Mouse (Mus musculus): Measurements from ENCODE around the gene Celf5.
A peak's percentile ranks its signal among the peaks of the same experiment; 100 is the strongest.

Celf5 gene

GRCm38 (mm10) chr10:81497401-81498270 is 15.1 kb upstream of the Celf5 start:
- DNase-seq: peak in 1 of 2 experiments; percentile 42

GRCm38 (mm10) chr10:81496969-81497368 is 14.5 kb upstream of the Celf5 start:
- DNase-seq: no peak

GRCm38 (mm10) chr10:81496264-81496901 is 13.9 kb upstream of the Celf5 start, which contains the start of gene Ncln:
Gene Ncln (minus strand): TSS chr10:81496392.
- peak; percentile 99 for DNase-seq

GRCm38 (mm10) chr10:81495616-81496263 is 13.2 kb upstream of the Celf5 start:
- no peak for DNase-seq

- no peak for DNase-seq
These were observed 12.6 kb upstream of the Celf5 start for GRCm38 (mm10) chr10:81495151-81495550.

GRCm38 (mm10) chr10:81494260-81495041 is 11.9 kb upstream of the Celf5 start:
- DNase-seq: peak; percentile 49 to 53

- DNase-seq: no peak
These were observed 11.2 kb upstream of the Celf5 start for GRCm38 (mm10) chr10:81493601-81494220.

GRCm38 (mm10) chr10:81492606-81493240 is 10.2 kb upstream of the Celf5 start:
- no peak for DNase-seq

GRCm38 (mm10) chr10:81491018-81491417 is 8.5 kb upstream of the Celf5 start:
- no peak for DNase-seq

- DNase-seq: no peak
These were observed 7.4 kb upstream of the Celf5 start for GRCm38 (mm10) chr10:81489941-81490340.

- DNase-seq: peak in 1 of 2 experiments; percentile 33
These were observed 5.6 kb upstream of the Celf5 start for GRCm38 (mm10) chr10:81488081-81488480.

- DNase-seq: no peak
These were observed 4.0 kb upstream of the Celf5 start for GRCm38 (mm10) chr10:81486496-81486895.

- no peak for DNase-seq
These were observed 3.0 kb upstream of the Celf5 start for GRCm38 (mm10) chr10:81485479-81486018.

- DNase-seq: no peak
These were observed 2.5 kb upstream of the Celf5 start for GRCm38 (mm10) chr10:81485060-81485449.

- no peak for DNase-seq
These were observed 2.0 kb upstream of the Celf5 start for GRCm38 (mm10) chr10:81484441-81485059.

- DNase-seq: no peak
These were observed 1.5 kb upstream of the Celf5 start for GRCm38 (mm10) chr10:81483983-81484382.

GRCm38 (mm10) chr10:81481605-81482532 is 640 bp downstream of the Celf5 start:
- DNase-seq: no peak

- DNase-seq: no peak
These were observed 8.0 kb downstream of the Celf5 start for GRCm38 (mm10) chr10:81474461-81474860.

- no peak for DNase-seq
These were observed 9.5 kb downstream of the Celf5 start for GRCm38 (mm10) chr10:81473003-81473451.
